Mouse (Mus musculus): ENCODE data around the gene Gm10401. TPM values are rescaled to one million over a fixed set of nuclear protein-coding genes. Genes with fewer than 3 reads are reported as not detected.

The Gm10401 gene
- total and polyA plus RNA-seq, 3 experiments: not detected

DNA sequence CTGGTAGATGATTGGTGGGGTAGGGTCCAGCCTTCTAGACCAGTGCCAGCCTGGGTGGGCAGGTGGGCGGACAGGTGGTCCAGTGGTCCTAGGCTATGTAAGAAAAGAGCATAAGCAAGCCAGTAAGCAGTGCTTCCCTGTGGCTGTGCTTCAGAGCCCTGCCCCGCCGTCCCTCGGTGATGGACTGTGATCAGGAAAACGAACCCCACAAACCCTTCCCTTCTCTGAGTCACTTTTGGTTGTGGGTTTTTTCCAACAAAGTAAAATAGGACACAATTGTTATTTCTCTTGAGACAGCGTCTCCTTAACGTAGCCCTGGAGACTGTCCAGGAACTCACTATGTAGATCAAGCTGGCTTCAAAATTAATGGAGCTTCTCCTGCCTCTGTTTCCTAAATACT is 34.7 kb downstream of the Gm10401 start:
- DNase-seq: no peak
- intact Hi-C loops (cut with DNase I): loop anchor here (5.0 kb wide), 1 partner anchor 51 kb away; the partner anchor contains the start of gene Sppl3
- H3K79me2 ChIP-seq (replicated peaks; ENCODE audit: control insufficient read depth, insufficient read depth, low read length): peaks cover 12% of the 10 kb centered on the region
- 71% methylated on average over 7 of the region's 7 CpGs for WGBS
- H3K27ac ChIP-seq: no peak overlapping the region
- no peak overlapping the region for H3K9ac ChIP-seq (ENCODE audit: low read depth, low read length)
- peaks cover 15% of the 10 kb centered on the region for H3K4me1 ChIP-seq (ENCODE audit: control insufficient read depth, insufficient read depth, low read length)
- H3K4me3 ChIP-seq: no peak overlapping the region
- TF ChIP-seq POLR2A (IDR thresholded peaks at IDR 0.05; ENCODE audit: insufficient read depth, low read depth, low read length) (no peak), CTCF (IDR thresholded peaks at IDR 0.05) (no peak), EP300 (IDR thresholded peaks at IDR 0.05; ENCODE audit: insufficient read depth, low read depth, low read length) (no peak)
- H3K36me3 ChIP-seq (ENCODE audit: control insufficient read depth, insufficient read depth, low read length): peaks cover 2% of the 10 kb centered on the region; the same call in 1 of the 2 replicates
- no peaks in the 10 kb centered on the region for H3K27me3 ChIP-seq (ENCODE audit: control insufficient read depth, insufficient read depth, low read length)

GRCm38 (mm10) chr5:115062566-115062965 is 35.5 kb downstream of the Gm10401 start:
- WGBS: 67% methylated on average over 1 of the region's 1 CpGs
- no peak overlapping the region for H3K9ac ChIP-seq (ENCODE audit: low read depth, low read length)
- H3K27me3 ChIP-seq (ENCODE audit: control insufficient read depth, insufficient read depth, low read length): no peaks in the 10 kb centered on the region
- no peak overlapping the region for H3K4me3 ChIP-seq
- no peak overlapping the region for H3K27ac ChIP-seq
- intact Hi-C loops (cut with DNase I): loop anchor here (5.0 kb wide), 1 partner anchor 50 kb away; the partner anchor contains the start of gene Sppl3
- H3K79me2 ChIP-seq (replicated peaks; ENCODE audit: control insufficient read depth, insufficient read depth, low read length): peaks cover 9% of the 10 kb centered on the region
- no peak for DNase-seq
- peaks cover 2% of the 10 kb centered on the region; the same call in 1 of the 2 replicates for H3K36me3 ChIP-seq (ENCODE audit: control insufficient read depth, insufficient read depth, low read length)
- peaks cover 10% of the 10 kb centered on the region for H3K4me1 ChIP-seq (ENCODE audit: control insufficient read depth, insufficient read depth, low read length)
- TF ChIP-seq EP300 (IDR thresholded peaks at IDR 0.05; ENCODE audit: insufficient read depth, low read depth, low read length) (no peak), POLR2A (IDR thresholded peaks at IDR 0.05; ENCODE audit: insufficient read depth, low read depth, low read length) (no peak), CTCF (IDR thresholded peaks at IDR 0.05) (no peak)

GRCm38 (mm10) chr5:115060977-115061376 is 37.1 kb downstream of the Gm10401 start:
- no peak for TF ChIP-seq CTCF (IDR thresholded peaks at IDR 0.05)
- no peak for TF ChIP-seq POLR2A (IDR thresholded peaks at IDR 0.05; ENCODE audit: insufficient read depth, low read depth, low read length)
- no peak for TF ChIP-seq EP300 (IDR thresholded peaks at IDR 0.05; ENCODE audit: insufficient read depth, low read depth, low read length)
- intact Hi-C loops (cut with DNase I): loop anchor here (5.0 kb wide), 1 partner anchor 49 kb away; the partner anchor contains the start of gene Sppl3
- no peak overlapping the region for H3K4me3 ChIP-seq
- DNase-seq: no peak
- H3K27ac ChIP-seq: no peak overlapping the region
- peaks cover 2% of the 10 kb centered on the region; the same call in 1 of the 2 replicates for H3K36me3 ChIP-seq (ENCODE audit: control insufficient read depth, insufficient read depth, low read length)
- WGBS: 89% methylated on average over 3 of the region's 3 CpGs
- no peak overlapping the region for H3K9ac ChIP-seq (ENCODE audit: low read depth, low read length)
- peaks cover 9% of the 10 kb centered on the region for H3K79me2 ChIP-seq (replicated peaks; ENCODE audit: control insufficient read depth, insufficient read depth, low read length)
- H3K27me3 ChIP-seq (ENCODE audit: control insufficient read depth, insufficient read depth, low read length): no peaks in the 10 kb centered on the region
- peaks cover 10% of the 10 kb centered on the region for H3K4me1 ChIP-seq (ENCODE audit: control insufficient read depth, insufficient read depth, low read length)

GRCm38 (mm10) chr5:115060067-115060695 is 37.9 kb downstream of the Gm10401 start:
- DNase-seq: no peak
- intact Hi-C loops (cut with DNase I): loop anchor here (5.0 kb wide), 1 partner anchor 48 kb away; the partner anchor contains the start of gene Sppl3
- Histone ChIP-seq H3K27ac (no peak overlapping the region), H3K27me3 (ENCODE audit: control insufficient read depth, insufficient read depth, low read length) (no peaks in the 10 kb centered on the region), H3K4me1 (ENCODE audit: control insufficient read depth, insufficient read depth, low read length) (peaks cover 11% of the 10 kb centered on the region), H3K36me3 (ENCODE audit: control insufficient read depth, insufficient read depth, low read length) (peaks cover 2% of the 10 kb centered on the region; the same call in 1 of the 2 replicates), H3K4me3 (no peak overlapping the region), H3K9ac (ENCODE audit: low read depth, low read length) (no peak overlapping the region), H3K79me2 (replicated peaks; ENCODE audit: control insufficient read depth, insufficient read depth, low read length) (peaks cover 9% of the 10 kb centered on the region)
- WGBS: 76% methylated on average over 8 of the region's 8 CpGs
- TF ChIP-seq CTCF (IDR thresholded peaks at IDR 0.05): no peak

GRCm38 (mm10) chr5:115058584-115059297 is 39.4 kb downstream of the Gm10401 start:
- intact Hi-C loops (cut with DNase I): no loop called here

DNA sequence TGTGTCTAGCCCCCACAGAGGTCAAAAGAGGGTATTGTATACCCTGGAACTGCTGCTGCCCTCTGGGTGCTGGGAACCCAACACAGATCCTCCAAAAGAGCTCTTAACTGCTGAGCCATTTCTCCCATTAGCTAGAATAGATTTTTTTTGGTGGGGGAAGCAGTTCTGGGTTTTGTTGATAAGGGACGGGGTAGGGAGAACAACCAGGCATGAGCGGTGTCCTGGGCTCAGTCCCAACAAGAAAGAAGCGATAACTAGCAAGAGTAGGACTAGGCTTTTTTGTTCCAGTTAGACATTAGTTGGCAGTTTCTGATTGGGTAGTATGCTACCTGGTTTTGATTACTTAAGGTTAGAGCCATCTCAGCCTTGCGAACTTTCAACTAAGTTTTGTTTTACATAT is 40.9 kb downstream of the Gm10401 start:
- TF ChIP-seq CTCF (IDR thresholded peaks at IDR 0.05): no peak
- intact Hi-C loops (cut with DNase I): no loop called here
- Histone ChIP-seq H3K4me3 (no peak overlapping the region), H3K36me3 (ENCODE audit: control insufficient read depth, insufficient read depth, low read length) (peaks cover 6% of the 10 kb centered on the region), H3K9ac (ENCODE audit: low read depth, low read length) (no peak overlapping the region), H3K27me3 (ENCODE audit: control insufficient read depth, insufficient read depth, low read length) (no peaks in the 10 kb centered on the region), H3K79me2 (replicated peaks; ENCODE audit: control insufficient read depth, insufficient read depth, low read length) (peaks cover 12% of the 10 kb centered on the region), H3K4me1 (ENCODE audit: control insufficient read depth, insufficient read depth, low read length) (peaks cover 20% of the 10 kb centered on the region), H3K27ac (no peak overlapping the region)
- DNase-seq: no peak
- 59% methylated on average over 4 of the region's 4 CpGs for WGBS

More at GRCm38 (mm10) chr5:115058584-115059297, 39.4 kb downstream of the Gm10401 start:
- peaks cover 14% of the 10 kb centered on the region for H3K4me1 ChIP-seq (ENCODE audit: control insufficient read depth, insufficient read depth, low read length)
- DNase-seq: no peak
- H3K27me3 ChIP-seq (ENCODE audit: control insufficient read depth, insufficient read depth, low read length): no peaks in the 10 kb centered on the region
- TF ChIP-seq CTCF (IDR thresholded peaks at IDR 0.05): no peak
- TF ChIP-seq EP300 (IDR thresholded peaks at IDR 0.05; ENCODE audit: insufficient read depth, low read depth, low read length): no peak
- no peak for TF ChIP-seq POLR2A (IDR thresholded peaks at IDR 0.05; ENCODE audit: insufficient read depth, low read depth, low read length)
- H3K27ac ChIP-seq: no peak overlapping the region
- peaks cover 9% of the 10 kb centered on the region for H3K79me2 ChIP-seq (replicated peaks; ENCODE audit: control insufficient read depth, insufficient read depth, low read length)
- WGBS: 41% methylated on average over 7 of the region's 7 CpGs
- H3K36me3 ChIP-seq (ENCODE audit: control insufficient read depth, insufficient read depth, low read length): peaks cover 2% of the 10 kb centered on the region; the same call in 1 of the 2 replicates
- H3K4me3 ChIP-seq: no peak overlapping the region
- no peak overlapping the region for H3K9ac ChIP-seq (ENCODE audit: low read depth, low read length)

All from heart, adult 2 months (tissue).